Mouse (Mus musculus) E14TG2a.4 (cell line): ENCODE measurements around the gene Chst11.

Source experiments
- H3K27me3 ChIP-seq: 2 replicates; pipeline ENCODE4 v1.6.1; 2014; ENCODE audit warnings: low read length, control low read depth; ENCODE audit not compliant: insufficient read depth
- H3K36me3 ChIP-seq: 2 replicates; pipeline ENCODE4 v1.6.1; 2014; ENCODE audit warnings: low read length, control low read depth; ENCODE audit not compliant: insufficient read depth
- H3K4me1 ChIP-seq: replicated peaks from 2 replicates; pipeline ENCODE4 v1.6.1; 2014; ENCODE audit warnings: low read depth, low read length, control low read depth
- H3K4me3 ChIP-seq: replicated peaks from 2 replicates; pipeline ENCODE4 v1.5.1; 2014; ENCODE audit warnings: mild to moderate bottlenecking, low read length
- H3K9me3 ChIP-seq: 2 replicates; pipeline ENCODE4 v1.6.1; 2014; ENCODE audit warnings: low read length, control low read depth
- CTCF ChIP-seq: conservative IDR thresholded peaks from 2 replicates; pipeline ENCODE4 v1.5.1; 2014; ENCODE audit warnings: low read length
- NANOG ChIP-seq: IDR thresholded peaks from 2 replicates; pipeline ENCODE4 v1.6.1; 2014; ENCODE audit warnings: borderline replicate concordance, low read length, mixed read lengths
- POU5F1 ChIP-seq: IDR thresholded peaks from 2 replicates; pipeline ENCODE4 v1.6.1; 2014; ENCODE audit warnings: low read length, borderline replicate concordance

Gene Chst11

DNA sequence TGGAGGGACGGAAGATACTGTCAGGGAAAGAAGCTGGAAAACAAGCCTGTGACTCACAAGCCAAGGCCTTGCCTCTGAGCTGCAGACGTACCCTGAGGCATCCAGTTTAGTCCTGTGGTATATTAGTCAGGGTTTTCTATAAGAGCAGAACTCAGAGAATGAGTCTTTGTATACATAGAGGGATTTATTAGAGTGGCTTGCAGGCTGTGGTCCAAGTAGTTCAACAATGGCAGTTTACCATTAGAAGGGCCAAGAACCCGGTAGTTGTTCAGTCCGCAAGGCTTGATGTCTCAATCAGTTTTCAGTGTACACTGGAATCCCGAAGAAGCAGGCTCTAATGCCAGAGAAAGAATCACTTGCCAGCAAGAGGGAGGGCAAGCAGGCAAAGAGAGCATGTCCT lies 192.9 kb downstream of the Chst11 start:
- Histone ChIP-seq H3K4me1 (no peaks in the 10 kb centered on the region), H3K36me3 (no peaks in the 10 kb centered on the region), H3K4me3 (no peak overlapping the region), H3K9me3 (peaks cover 12% of the 10 kb centered on the region), H3K27me3 (0 out of 2 replicates have a peak, but pooled peaks cover 2% of the 10 kb centered on the region)
- no peak for TF ChIP-seq POU5F1
- TF ChIP-seq CTCF, result no peak
- TF ChIP-seq NANOG, result no peak

DNA sequence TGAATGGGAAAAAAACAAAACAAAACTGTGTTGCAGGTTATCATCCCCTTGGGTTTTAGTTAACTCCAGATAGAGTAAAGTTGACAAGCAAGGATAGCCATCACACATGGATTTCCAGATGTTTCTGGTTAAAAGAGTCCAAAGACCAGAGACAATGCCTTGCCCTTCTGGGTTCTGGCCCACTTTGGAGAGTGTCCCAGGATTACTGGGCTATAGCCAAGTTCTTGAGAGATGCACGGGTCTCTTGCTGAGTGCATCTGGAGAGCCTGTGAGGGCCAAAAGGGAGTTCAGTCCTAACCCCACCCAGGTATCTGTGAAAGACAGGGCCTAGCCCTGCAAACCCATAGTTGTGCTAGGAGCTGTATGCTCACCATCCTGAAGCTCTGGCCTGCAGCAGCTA lies 193.4 kb downstream of the Chst11 start:
- TF ChIP-seq NANOG, result no peak
- TF ChIP-seq CTCF, result no peak
- no peak for TF ChIP-seq POU5F1
- Histone ChIP-seq H3K4me3 (no peak overlapping the region), H3K9me3 (peaks cover 12% of the 10 kb centered on the region), H3K36me3 (no peaks in the 10 kb centered on the region), H3K27me3 (0 out of 2 replicates have a peak, but pooled peaks cover 2% of the 10 kb centered on the region), H3K4me1 (no peaks in the 10 kb centered on the region)

DNA sequence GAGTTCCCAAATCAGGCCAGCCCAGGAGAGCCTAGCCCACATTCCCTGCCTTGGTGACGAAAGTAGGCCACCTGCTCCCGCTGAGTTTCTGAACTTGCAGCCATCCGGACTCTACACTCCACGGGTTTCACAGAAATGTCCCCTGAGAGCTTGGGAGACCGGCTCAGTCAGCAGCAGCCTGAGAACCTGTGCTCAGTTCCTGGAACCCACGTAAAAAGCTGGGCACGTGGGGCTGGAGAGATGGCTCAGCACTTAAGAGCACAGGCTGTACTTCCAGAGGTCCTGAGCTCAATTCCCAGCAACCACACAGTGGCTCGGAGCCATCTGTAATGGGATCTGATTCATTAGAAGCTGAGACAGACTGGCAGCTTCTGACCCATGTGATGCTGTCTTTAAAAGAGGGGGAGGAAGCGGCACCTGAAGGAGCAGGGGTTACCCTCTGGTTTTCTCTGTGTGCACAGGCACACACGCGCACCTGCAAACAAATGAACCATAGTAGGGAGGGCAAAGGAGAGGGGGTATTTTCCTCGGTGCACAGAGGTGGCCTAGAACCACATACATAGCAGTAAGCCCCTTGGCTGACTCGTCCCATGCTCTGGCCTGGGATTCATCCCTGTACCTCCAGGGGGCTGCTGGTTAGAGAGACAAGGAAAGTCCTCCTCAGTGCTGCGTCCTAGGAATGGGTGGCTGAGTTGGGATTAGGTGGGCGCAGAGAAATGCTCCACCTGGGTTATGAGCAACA lies 196.7 kb downstream of the Chst11 start:
- no peak overlapping the region for H3K4me3 ChIP-seq
- H3K4me1 ChIP-seq, result no peaks in the 10 kb centered on the region
- H3K9me3 ChIP-seq, result peaks cover 12% of the 10 kb centered on the region
- no peak for TF ChIP-seq NANOG
- TF ChIP-seq CTCF, result no peak
- peaks cover 2% of the 10 kb centered on the region; the same call in 1 of the 2 replicates for H3K27me3 ChIP-seq
- H3K36me3 ChIP-seq, result no peaks in the 10 kb centered on the region

GRCm38 (mm10) chr10:83182573-83182960 lies 197.3 kb downstream of the Chst11 start:
- H3K4me1 ChIP-seq, result no peaks in the 10 kb centered on the region
- TF ChIP-seq NANOG, result no peak
- peak; percentile 82 for TF ChIP-seq CTCF
- peaks cover 12% of the 10 kb centered on the region for H3K9me3 ChIP-seq
- H3K4me3 ChIP-seq, result no peak overlapping the region
- no peaks in the 10 kb centered on the region for H3K36me3 ChIP-seq
- peaks cover 2% of the 10 kb centered on the region; the same call in 1 of the 2 replicates for H3K27me3 ChIP-seq

- peaks cover 10% of the 10 kb centered on the region for H3K9me3 ChIP-seq
- TF ChIP-seq POU5F1 (no peak), NANOG (no peak), CTCF (no peak)
- H3K4me1 ChIP-seq, result no peaks in the 10 kb centered on the region
- peaks cover 2% of the 10 kb centered on the region; the same call in 1 of the 2 replicates for H3K27me3 ChIP-seq
- H3K36me3 ChIP-seq, result no peaks in the 10 kb centered on the region
- no peak overlapping the region for H3K4me3 ChIP-seq
Observed at GRCm38 (mm10) chr10:83183634-83184479, 198.6 kb downstream of the Chst11 start.

DNA sequence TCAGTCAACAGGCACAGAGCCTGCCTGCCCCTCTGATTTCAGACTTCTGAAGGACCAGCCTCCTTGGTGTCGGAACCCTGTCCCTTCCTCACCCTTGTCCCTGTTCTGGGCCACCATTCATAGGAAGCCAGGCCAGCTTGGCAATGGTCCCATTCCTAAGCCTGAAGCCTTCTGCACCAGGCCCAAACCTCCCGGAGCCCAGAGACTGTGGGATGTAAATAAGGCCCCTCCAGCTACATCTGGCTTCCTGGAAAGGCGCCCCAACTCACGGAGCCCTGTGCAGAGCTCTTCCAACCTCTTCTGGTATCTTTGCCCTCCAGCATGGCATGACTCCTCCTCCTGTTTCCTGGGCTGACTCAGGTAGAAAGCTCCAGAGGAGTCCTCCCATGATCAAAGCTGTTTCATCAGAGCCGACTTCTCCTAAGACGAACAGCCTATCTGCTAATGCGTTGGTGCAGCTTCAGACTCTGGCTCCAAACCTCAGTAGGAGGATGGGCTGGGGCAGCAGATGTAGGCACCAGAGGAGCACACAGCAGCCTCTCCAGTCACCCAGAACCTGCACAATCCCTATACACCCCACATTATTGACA lies 199.3 kb downstream of the Chst11 start:
- H3K36me3 ChIP-seq, result no peaks in the 10 kb centered on the region
- TF ChIP-seq CTCF, result no peak
- no peak for TF ChIP-seq POU5F1
- TF ChIP-seq NANOG, result no peak
- H3K4me3 ChIP-seq, result no peak overlapping the region
- no peaks in the 10 kb centered on the region for H3K4me1 ChIP-seq
- H3K9me3 ChIP-seq, result peaks cover 3% of the 10 kb centered on the region
- H3K27me3 ChIP-seq, result peaks cover 2% of the 10 kb centered on the region; the same call in 1 of the 2 replicates

DNA sequence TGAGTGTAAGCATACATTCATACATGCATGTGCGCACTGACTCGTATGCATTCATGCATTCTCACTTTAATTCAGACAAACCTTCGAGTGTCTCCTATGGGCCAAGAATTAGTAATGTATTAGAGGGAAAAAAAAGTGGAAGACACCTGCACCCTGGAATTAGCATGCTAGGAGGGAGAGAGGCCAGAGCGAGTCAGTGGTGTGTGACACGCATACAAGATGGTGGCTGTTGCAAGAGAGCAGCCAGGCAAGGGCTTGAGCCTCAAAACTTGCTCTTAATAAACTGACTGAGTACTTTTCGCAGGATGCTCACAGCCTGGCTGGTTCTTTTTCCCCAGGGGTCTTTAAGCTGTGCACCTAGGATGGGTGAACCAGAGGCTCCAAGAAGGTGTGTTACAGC lies 199.8 kb downstream of the Chst11 start:
- TF ChIP-seq POU5F1 (no peak), CTCF (no peak), NANOG (no peak)
- Histone ChIP-seq H3K36me3 (no peaks in the 10 kb centered on the region), H3K4me1 (no peaks in the 10 kb centered on the region), H3K4me3 (no peak overlapping the region), H3K9me3 (peaks cover 2% of the 10 kb centered on the region), H3K27me3 (peaks cover 2% of the 10 kb centered on the region; the same call in 1 of the 2 replicates)

- Histone ChIP-seq H3K36me3 (no peaks in the 10 kb centered on the region), H3K4me1 (no peaks in the 10 kb centered on the region), H3K27me3 (peaks cover 2% of the 10 kb centered on the region; the same call in 1 of the 2 replicates), H3K4me3 (no peak overlapping the region), H3K9me3 (peaks cover 13% of the 10 kb centered on the region)
- TF ChIP-seq NANOG (no peak), POU5F1 (no peak), CTCF (no peak)
Observed at GRCm38 (mm10) chr10:83186167-83186566, 200.9 kb downstream of the Chst11 start.

DNA sequence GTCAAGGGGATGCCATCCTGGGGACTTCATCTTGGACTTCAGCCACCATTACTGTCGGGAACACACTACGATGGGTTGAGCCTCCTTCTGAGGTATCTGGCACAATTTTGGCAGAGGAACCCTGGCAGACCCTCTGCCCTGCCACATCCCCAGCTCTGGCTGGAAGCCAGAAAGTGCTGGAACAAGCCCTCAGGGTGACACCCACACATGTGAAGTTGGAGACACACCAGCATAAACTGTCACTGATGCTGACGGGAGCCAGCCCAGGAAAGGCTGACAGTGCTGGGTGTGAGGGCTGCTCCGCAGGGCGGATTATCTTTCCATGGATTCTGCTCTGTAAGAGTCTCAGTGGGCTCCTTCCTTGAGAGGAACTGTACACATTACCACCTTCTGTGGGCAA lies 201.7 kb downstream of the Chst11 start:
- H3K4me3 ChIP-seq, result no peak overlapping the region
- peaks cover 16% of the 10 kb centered on the region for H3K9me3 ChIP-seq
- H3K36me3 ChIP-seq, result no peaks in the 10 kb centered on the region
- H3K27me3 ChIP-seq, result no peaks in the 10 kb centered on the region; the same call in 1 of the 2 replicates
- no peak for TF ChIP-seq CTCF
- TF ChIP-seq POU5F1, result no peak
- no peak for TF ChIP-seq NANOG
- peaks cover 2% of the 10 kb centered on the region; the same call in 1 of the 2 replicates for H3K4me1 ChIP-seq
